Mouse (Mus musculus): ENCODE results near the gene Rac2.

The Rac2 gene

GRCm38 (mm10) chr15:78528726-78529411, 43.7 kb downstream of the Rac2 start:
- in situ Hi-C loops (cut with MboI, MseI) = no loop called here

GRCm38 (mm10) chr15:78527973-78528372, 44.6 kb downstream of the Rac2 start:
- in situ Hi-C loops (cut with MboI, MseI) = no loop called here

GRCm38 (mm10) chr15:78524163-78524562, 48.4 kb downstream of the Rac2 start:
- in situ Hi-C loops (cut with MboI, MseI) = no loop called here

- in situ Hi-C loops (cut with MboI, MseI) = no loop called here
These were observed 50.7 kb downstream of the Rac2 start for GRCm38 (mm10) chr15:78521892-78522291.

- in situ Hi-C loops (cut with MboI, MseI) = no loop called here
These were observed 51.3 kb downstream of the Rac2 start for GRCm38 (mm10) chr15:78521331-78521730.

- in situ Hi-C loops (cut with MboI, MseI) = no loop called here
These were observed 52.4 kb downstream of the Rac2 start for GRCm38 (mm10) chr15:78520112-78520715.

GRCm38 (mm10) chr15:78518221-78518620, 54.4 kb downstream of the Rac2 start:
- in situ Hi-C loops (cut with MboI, MseI) = no loop called here

GRCm38 (mm10) chr15:78515759-78516158, 56.8 kb downstream of the Rac2 start:
- in situ Hi-C loops (cut with MboI, MseI) = no loop called here

GRCm38 (mm10) chr15:78514393-78515146, 58.0 kb downstream of the Rac2 start:
- in situ Hi-C loops (cut with MboI, MseI) = no loop called here

- in situ Hi-C loops (cut with MboI, MseI) = no loop called here
These were observed 59.6 kb downstream of the Rac2 start for GRCm38 (mm10) chr15:78513019-78513418.

GRCm38 (mm10) chr15:78511951-78512350, 60.6 kb downstream of the Rac2 start:
- in situ Hi-C loops (cut with MboI, MseI) = no loop called here

GRCm38 (mm10) chr15:78510736-78511135, 61.8 kb downstream of the Rac2 start:
- in situ Hi-C loops (cut with MboI, MseI) = no loop called here

- in situ Hi-C loops (cut with MboI, MseI) = no loop called here
These were observed 62.4 kb downstream of the Rac2 start for GRCm38 (mm10) chr15:78510121-78510576.

GRCm38 (mm10) chr15:78509297-78509899, 63.2 kb downstream of the Rac2 start:
- in situ Hi-C loops (cut with MboI, MseI) = no loop called here
